Mouse (Mus musculus) erythroblast, embryonic 14.5 days (primary cell): ENCODE data around the gene Gfy.

Source experiments
- GATA1 ChIP-seq: IDR thresholded peaks from 2 replicates; pipeline ENCODE4 v1.6.1; 2012; ENCODE audit warnings: low read length, inconsistent platforms, mixed read lengths
- TAL1 ChIP-seq: IDR thresholded peaks from 3 replicates; pipeline ENCODE4 v1.6.1; 2012; ENCODE audit warnings: low read length, inconsistent platforms, mixed read lengths

GRCm38 (mm10) chr7:45180896-45181477 lies 1.6 kb upstream of the Gfy start, which contains the start of gene Pth2:
- no peak for TF ChIP-seq TAL1
- TF ChIP-seq GATA1 = no peak
